Mouse (Mus musculus) gastrocnemius, adult 18-20 months (tissue): ENCODE measurements around the gene Ccl6. TPM values are rescaled to one million over a fixed set of nuclear protein-coding genes. Genes with fewer than 3 reads are reported as not detected.

Source experiments
- DNase-seq: peaks from one replicate; pipeline ENCODE4 v3.0.0; 2021; ENCODE audit warnings: low spot score
- total RNA-seq, 2 experiments: library from RNA; stranded (reverse); gene quantifications; 2 replicates each; pipeline ENCODE4 v1.2.3; 2021

Gene Ccl6
- total RNA-seq, 2 experiments from 2014 or later = 3.8 to 6.5 TPM

GRCm38 (mm10) chr11:83597796-83598195, 4.9 kb upstream of the Ccl6 start:
- DNase-seq = no peak

DNA sequence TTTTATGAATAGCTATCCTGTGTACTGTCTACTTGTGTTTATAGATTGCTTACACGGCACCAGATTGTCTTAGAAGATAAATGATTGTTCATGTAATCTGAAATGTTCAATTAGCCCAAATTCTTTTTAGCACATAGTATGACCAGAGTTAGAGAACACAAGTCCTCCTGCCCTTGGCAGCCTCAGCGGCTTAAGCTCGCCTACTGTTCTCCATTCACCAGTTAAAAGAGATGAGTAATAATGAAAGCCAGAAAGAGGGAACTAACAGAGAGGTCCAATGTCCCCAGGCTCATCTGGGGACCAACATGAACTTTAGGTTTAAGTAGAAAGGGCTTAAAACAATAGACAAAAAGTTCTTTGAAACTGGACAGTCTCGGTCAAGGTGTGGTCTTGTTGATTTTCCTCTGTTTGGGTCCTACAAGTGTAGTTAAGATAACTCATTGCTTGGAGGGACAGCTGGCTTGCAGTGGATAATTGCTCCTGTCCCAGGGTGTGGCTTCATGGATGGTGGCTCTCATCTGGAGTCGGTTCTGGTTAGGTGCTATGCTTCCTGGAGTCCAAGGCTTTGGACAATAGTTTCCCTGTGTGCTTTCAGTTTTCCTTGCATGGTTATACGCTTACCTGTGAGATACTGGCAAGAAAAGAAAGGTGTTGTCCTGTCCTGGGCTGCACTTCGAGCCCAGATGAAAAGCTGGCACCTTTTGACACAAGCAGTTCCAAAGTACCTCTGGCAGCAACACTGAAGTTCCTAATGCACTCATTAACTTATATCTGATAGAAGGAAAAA, 3.0 kb upstream of the Ccl6 start:
- no peak for DNase-seq

- no peak for DNase-seq
Measured at GRCm38 (mm10) chr11:83593453-83593852, 566 bp upstream of the Ccl6 start.

- DNase-seq = no peak
Measured at GRCm38 (mm10) chr11:83584232-83584631, 8.7 kb downstream of the Ccl6 start.

DNA sequence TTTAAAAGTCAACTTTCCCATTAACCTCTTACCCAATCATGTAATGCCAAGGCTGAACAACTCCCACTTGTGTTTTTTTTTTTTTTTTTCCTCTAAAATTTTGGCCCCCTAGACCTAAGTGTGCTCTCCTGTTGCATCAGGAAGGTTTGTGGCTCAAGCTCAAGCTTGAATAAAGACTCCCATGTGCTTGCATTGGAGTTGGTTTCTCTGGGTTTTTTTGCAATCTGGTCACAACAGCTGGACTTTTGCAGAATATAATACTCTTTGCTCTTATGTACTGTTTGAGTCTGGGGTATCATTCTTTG, 9.5 kb downstream of the Ccl6 start:
- no peak for DNase-seq

DNA sequence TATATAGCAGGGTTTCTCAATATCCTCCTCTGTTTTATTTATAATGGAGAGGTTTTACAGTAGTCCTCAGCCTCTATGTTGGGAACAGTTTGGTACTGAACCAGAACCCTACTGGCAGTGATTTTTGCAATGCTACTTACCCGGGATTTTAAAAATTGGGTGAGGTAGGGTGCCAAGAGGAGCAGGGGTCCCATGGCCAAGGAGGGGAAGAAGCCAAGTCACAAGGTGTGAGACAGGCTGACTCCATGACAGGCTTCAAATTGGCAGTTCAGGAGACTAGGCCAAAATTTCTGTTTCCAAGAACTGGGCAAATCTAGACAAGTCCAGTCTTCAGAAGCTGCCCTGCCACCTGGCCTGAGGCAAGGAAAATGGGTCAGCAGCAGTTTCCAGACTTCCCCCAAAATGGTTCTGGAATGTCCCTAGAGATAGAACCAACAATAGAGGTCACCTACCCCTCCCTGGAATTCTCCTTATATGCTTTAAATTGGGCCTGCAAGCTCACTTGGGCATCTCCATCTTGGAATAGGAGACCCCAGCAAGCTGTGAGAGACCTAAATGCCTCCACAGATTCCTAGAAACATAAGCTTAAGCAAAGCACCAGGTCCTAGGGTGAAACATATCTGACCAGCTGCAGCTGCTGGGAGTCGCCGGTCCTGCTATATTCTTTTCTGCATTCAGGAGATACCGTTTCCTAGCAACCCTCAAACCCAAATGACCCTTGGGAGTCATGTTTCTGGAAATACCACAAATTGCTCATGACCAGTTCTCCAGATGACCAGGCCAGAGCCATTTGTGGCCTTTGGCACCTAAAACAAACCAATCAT, 10.0 kb downstream of the Ccl6 start:
- peak; percentile 16 for DNase-seq

- no peak for DNase-seq
Measured at GRCm38 (mm10) chr11:83581626-83582610, 11.0 kb downstream of the Ccl6 start.

DNA sequence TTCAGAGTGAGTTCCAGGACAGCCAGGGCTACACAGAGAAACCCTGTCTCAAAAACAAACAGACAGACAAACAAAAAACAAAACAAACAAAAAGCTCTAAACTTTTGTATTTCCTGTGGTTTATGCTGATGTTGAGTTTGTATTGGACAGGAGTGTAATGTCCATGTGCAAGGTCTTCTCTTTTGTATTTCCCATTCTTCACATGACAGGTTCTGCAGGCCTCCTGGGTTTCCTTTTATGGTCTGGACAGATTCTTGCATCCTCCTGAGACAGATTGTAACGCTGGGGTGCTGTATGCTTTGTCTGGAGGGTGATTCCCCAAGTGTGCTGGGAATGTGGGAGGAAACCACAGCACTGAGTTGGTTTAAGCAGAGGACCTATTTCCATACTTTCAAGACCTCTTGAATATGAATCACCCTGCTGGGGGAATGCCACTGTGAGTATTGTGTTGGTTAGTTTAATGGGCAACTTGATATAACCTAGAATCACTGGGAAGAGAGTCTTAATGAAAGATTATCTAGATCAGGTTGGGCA, 12.1 kb downstream of the Ccl6 start:
- DNase-seq = no peak

- DNase-seq = no peak
Measured at GRCm38 (mm10) chr11:83578999-83579398, 13.9 kb downstream of the Ccl6 start.

DNA sequence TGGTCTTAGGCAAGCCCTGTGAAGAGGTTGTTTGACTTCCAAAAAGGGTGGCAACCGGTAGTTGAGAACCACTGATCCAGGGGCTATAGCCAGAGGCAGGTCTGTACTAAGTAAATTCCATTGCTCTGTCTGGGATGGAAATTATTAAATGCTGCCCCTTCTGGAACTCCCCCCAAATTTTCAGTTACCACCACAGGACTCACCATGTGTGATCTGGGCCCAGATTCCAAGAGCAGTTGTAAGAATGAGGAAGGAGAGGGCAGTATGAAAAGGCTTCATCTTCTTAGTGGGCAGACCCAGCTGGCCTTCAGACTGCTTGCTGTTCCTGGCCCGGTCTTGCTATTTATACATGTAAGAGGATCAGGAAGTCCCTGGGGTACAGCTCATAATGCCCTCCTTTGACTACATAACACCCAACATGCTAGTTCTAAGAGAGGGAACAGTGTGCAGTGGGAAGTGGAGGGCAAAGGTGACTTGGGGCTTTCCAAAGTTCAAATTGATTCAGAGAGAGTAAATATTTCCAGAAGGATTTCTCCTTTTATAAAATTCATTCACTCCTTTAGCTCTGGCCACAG, 14.6 kb downstream of the Ccl6 start, which contains the start of gene Ccl9:
Ccl9 (minus strand) TSS at position 451 of the 575 bp plus-strand sequence.
- DNase-seq = no peak

GRCm38 (mm10) chr11:83576927-83577555, 15.8 kb downstream of the Ccl6 start:
- DNase-seq = no peak

- DNase-seq = no peak
Measured at GRCm38 (mm10) chr11:83572834-83573233, 20.1 kb downstream of the Ccl6 start.

DNA sequence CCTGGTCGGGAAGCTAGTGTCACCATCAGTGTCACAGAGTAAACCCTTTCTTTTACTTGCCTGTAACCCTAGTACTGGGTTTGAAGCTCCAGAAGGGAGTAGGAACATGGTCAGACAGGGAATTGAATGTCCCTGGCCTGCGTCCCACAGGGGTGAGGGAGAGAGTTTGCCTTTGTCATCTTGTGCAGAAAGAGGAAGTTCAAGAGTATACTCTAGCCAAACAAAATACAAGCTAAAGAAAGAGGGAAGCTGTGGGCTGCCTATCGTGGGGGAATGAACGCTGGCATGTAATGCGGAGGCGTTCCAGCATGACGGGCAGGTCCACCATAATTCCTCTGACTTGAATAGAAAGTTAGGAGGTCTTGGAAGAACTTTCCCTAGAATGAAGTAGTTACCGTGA, 20.7 kb downstream of the Ccl6 start:
- DNase-seq = peak; percentile 14

- DNase-seq = no peak
Measured at GRCm38 (mm10) chr11:83570189-83570588, 22.7 kb downstream of the Ccl6 start.

DNA sequence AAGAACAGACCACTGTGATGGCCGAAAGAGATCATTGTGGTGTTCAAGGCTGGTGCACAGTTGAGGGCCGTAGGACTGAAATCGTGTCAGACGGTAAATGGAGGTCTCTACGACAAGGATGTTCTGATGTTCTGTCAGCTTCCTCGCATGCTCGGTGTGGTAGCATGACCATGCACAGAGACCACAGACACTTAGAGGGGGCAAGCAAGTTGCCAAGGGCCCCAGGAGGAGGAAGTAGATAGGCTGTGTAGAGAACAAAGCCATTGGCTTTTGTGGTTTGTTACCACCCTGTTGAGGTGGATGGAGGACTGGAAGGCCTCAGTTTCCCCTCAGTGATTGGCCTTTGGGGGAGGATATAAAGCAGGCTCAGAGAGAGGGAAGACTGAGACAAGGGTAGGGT, 23.6 kb downstream of the Ccl6 start:
- no peak for DNase-seq

DNA sequence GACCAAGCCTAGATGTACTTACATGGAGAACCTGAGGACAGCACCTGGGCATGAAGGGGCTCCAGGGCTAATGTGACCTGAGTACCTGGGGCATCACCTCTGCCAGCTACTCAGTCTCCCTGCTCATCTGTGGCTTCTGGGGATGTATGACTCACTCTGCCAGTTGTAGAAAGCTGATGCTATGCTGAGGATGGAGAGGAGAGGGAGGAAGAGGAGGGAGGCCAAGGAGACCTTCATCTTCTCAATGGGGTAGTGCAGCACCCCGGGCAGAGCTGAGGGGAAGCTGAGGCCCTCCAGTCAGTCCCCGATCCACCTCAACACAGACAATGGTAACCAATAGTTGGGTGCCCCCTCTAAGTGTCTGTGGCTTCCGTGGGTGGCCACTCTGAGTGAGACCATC, 24.1 kb downstream of the Ccl6 start:
- DNase-seq = no peak

DNA sequence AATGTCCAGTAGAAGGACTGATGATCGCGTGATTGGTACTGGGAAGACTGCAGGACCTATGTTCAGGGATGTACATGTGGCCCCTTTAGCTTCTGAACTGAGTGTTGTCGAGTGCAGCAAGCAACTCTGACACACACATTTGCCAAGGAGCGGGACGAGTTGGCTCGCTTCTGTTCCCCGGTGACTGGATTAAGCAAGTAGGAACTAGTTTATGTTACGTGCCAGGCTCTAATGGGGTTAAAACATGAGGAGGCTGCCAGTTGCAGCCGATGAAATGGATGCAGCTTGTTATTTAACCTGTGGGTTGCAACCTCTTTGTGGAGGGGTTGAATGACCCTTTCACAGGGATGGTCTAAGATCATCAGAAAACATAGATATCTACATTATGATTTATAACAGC, 24.8 kb downstream of the Ccl6 start:
- no peak for DNase-seq

- DNase-seq = no peak
Measured at GRCm38 (mm10) chr11:83567311-83567710, 25.6 kb downstream of the Ccl6 start.

GRCm38 (mm10) chr11:83566617-83567016, 26.3 kb downstream of the Ccl6 start:
- no peak for DNase-seq

DNA sequence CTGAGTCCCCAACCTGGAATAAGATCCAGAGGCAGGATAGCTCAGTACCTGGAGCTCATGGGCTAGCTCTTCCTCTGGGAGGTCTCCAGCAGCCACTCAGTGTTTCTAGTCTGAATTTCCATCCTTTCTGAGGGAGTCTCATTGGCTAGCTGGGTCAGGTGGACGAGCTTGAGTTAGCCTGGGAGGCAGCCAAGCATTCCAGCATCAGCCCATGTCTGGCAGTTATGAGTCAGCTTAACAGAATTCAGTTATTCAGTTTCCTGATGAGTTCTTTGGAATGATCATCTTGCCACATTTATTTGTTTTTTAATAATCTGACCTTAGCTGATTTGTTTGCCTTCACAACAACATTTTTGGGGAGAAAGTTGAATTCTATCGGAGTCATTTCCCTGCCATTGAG, 29.1 kb downstream of the Ccl6 start:
- DNase-seq = peak; percentile 28
